Mouse (Mus musculus) heart, adult 8-10 months (tissue): ENCODE data around the gene Cblb. TPM values are rescaled to one million over a fixed set of nuclear protein-coding genes. Genes with fewer than 3 reads are reported as not detected.

Source experiments
- DNase-seq: peaks from one replicate; pipeline ENCODE4 v3.0.0; 2022; ENCODE audit warnings: low spot score
- total RNA-seq, 4 experiments: library from RNA; stranded (reverse); gene quantifications; 2 replicates each; pipeline ENCODE4 v1.2.4; 2022

Cblb gene
- total RNA-seq, result 10 to 100 TPM; 11.4 to 14.4 (median 12.7) TPM

GRCm38 (mm10) chr16:52031091-52031689 lies at the start of gene Cblb:
Cblb (plus strand) TSS chr16:52031225.
- DNase-seq, result peak; percentile 99

- peak; percentile 26 for DNase-seq
These were observed 45.6 kb upstream of the Cblb start for GRCm38 (mm10) chr16:51985436-51985835.

DNA sequence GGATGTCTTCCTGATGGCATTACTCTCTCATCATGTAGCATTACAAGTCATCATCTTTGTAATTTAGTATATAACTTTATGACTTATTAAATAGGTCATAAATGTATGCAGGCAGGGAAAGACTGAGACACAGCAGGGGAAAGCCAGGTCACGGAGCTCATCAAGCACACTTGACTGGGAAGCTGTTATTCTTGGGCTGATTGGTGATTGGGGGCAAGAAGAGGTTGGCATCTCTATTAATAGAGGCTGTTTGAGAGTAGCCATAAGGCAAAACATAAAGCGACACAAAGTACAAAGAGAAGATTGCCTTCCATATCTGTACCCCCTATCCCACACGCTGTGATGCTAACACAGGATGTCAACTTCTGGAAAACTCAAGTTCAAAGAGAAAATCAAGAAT lies 44.8 kb upstream of the Cblb start:
- DNase-seq, result no peak

DNA sequence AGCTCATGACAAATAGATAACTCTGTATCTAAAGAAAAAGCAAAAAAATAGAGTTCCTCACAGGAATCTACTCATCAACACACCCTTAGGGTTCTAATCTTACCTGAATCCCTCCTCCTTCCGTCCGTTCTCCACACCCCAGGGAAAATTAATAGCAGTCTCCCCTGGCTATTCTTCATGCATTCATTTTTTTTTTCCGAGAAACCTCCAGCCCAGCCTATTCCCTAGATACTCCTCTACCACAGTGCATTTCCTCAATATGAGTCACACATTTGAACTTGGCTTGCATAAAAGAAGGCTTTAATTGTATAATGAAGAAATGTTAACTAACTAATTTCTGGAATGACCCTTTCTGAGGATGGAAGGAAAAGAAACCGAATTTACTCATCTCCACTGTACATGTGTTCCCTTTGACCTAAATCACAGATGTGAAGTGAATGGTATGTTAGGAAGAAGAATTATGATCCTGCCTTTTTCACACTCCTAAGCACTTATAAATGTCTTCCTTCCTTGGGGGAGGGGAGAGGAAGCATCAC lies 43.9 kb upstream of the Cblb start:
- peak; percentile 15 for DNase-seq

- no peak for DNase-seq
These were observed 43.0 kb upstream of the Cblb start for GRCm38 (mm10) chr16:51988027-51988426.

DNA sequence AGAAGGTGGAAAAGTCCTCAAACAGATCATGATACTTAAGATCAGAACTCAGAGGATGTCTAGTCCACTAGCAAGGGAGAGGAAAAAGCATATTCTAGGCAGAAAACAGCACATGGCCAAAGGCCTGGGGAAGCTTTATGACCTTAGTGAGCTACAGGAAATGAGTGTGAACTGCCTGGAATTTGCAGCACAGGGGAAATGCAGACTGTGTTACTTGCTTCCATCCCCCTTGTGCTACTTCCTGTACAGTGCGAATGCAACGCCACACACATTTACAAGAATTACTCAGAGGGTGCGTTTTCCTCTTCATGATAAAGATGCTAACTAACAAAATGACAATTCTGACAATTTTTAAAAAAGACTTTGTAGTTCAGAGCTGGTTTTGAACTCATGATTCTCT lies 41.8 kb upstream of the Cblb start:
- DNase-seq, result no peak

DNA sequence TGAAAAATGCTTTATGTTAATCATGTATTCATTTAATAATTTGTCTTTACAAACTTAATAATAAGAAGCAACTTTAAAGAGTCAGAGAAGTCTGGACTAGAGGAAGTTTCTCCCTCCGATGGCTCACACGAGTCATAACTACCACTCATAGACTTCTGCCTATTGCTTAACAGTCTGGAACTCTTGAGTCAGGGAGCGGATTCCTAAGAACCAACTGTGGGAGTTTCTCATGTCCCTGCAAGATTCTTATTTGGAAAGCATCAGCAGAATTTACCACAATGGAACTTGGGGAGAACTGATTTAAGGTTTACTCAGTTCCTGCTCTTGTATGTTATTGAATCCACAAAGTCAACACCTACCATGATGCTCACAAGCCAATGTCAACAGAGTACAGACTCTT lies 31.0 kb upstream of the Cblb start:
- DNase-seq, result no peak

GRCm38 (mm10) chr16:52000801-52001200 lies 30.2 kb upstream of the Cblb start:
- no peak for DNase-seq

- no peak for DNase-seq
These were observed 24.0 kb upstream of the Cblb start for GRCm38 (mm10) chr16:52007006-52007405.

- DNase-seq, result no peak
These were observed 22.6 kb upstream of the Cblb start for GRCm38 (mm10) chr16:52008471-52008870.

- DNase-seq, result no peak
These were observed 21.6 kb upstream of the Cblb start for GRCm38 (mm10) chr16:52009421-52009820.

GRCm38 (mm10) chr16:52012984-52013383 lies 18.0 kb upstream of the Cblb start:
- no peak for DNase-seq

GRCm38 (mm10) chr16:52013812-52014211 lies 17.2 kb upstream of the Cblb start:
- DNase-seq, result no peak

DNA sequence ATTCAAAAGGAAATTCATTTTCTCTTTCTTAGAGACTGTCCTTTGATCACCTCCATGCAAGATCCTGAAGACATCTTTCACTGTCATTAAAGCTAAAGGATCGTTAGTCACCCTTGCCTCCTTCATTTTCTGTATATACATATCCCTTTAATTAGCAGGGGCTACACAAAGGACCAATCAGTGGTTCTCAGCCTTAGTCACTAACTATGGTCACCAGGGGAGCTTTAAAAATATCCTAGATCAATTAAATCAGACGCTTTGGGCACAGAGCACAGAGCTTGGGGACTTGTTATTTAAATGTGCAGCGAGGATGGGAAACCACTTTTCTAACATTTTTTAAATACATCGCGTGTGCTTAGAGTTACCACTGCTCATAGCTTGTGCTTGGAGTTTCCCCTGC lies 7.6 kb upstream of the Cblb start:
- no peak for DNase-seq

GRCm38 (mm10) chr16:52027326-52027725 lies 3.7 kb upstream of the Cblb start:
- DNase-seq, result no peak

DNA sequence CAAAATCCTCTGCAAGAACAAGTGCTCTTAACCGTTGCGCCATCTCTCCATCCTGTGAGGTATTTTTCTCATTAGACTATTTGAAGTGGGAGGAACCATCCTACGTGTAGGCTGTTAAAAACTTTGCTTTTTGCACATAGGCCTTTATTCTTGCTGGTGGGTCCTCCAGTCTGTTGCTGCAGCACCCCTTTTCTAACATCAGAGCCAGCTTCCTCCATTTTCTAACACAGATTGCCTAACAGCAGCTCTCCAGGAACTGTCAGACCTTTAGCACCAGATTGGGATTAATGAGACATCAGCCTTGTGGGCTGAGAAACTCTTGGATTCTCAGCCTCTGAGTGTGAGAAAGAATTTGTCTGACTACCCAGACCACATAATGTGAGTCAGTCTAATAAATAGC lies 2.0 kb upstream of the Cblb start:
- DNase-seq, result no peak

- DNase-seq, result peak; percentile 96
These were observed 757 bp downstream of the Cblb start for GRCm38 (mm10) chr16:52031712-52032251.

DNA sequence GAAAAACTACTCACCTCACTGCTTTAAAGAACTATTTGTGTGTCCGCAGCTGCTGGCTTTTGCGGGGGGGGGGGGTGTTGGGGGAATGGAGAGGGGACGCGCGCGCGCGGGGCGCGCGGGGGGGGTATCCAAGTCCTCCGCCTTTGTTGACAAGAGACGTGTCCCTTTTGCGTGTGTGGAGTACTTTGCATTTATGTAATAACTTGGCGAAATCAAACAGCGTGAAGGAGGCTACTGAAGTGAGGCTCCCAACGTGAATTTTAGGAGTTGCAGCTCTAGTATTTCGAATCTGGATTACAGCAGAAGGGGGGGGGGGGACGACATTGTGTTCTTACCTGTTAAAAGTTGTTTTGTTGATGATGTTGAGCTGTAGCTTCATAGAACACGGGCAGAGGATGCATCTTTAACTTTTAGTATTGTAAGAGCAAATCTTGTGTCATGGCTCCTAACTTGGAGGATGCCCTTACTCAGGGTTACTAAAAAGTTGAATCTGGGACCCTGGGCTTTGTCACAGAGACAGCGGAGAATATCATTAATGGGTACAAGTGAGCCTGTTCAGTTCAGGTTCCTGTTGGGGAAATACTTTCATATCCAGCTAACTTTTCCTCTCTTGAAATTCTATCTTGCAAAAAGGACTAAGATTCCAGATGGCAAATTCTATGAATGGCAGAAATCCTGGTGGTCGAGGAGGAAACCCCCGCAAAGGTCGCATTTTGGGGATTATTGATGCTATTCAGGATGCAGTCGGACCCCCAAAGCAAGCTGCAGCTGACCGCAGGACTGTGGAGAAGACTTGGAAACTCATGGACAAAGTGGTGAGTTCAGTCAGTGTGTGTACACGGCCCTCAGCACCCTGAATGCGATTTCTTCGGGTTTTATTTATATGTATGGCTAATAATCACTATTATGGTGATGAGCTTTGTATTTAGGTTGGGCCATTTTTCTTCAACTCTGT lies 1.6 kb downstream of the Cblb start:
- no peak for DNase-seq

DNA sequence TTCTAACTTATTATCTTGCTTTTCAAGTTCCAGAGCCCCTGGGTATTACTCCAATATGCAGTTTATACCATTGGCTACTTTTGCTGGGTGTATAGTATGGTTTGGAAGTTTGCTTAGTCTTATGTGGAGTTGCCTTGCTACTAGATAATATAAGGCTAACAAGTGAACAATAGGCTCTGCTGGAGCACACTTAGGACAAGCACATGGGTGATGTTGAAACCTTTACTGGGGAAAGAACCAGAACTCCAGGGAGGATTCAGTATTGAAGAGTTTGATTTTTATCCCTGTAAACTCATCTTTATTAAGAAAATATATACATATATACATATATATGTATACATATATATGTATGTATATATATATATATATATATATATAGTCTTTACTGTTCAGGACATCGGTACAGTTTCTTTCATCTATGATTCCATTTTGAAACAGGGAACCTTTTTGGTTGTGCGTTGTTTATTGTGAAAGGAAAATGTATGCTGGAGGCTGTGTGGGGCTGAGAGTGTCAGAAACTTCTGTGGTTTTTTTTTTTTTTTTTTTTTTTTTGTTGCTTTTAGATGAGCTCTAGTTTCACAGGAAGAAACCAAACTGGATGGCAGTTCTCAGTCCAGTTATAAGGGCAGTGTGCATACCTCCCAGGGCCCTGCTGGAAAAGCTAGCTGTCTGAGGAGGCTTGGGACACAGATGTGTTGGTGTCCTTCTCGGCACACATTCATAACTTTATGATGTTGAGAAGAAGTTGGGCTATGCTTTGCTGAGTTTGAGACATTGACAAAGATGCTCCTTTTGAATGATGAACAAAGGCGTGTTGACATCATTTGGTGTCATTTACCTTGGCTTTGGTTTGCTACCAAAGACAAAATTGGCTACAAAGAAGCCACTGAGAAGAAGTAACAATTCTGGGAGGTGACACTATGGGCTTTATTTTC lies 2.6 kb downstream of the Cblb start:
- no peak for DNase-seq

- peak; percentile 48 for DNase-seq
These were observed 3.3 kb downstream of the Cblb start for GRCm38 (mm10) chr16:52034356-52034755.

- no peak for DNase-seq
These were observed 5.3 kb downstream of the Cblb start for GRCm38 (mm10) chr16:52036295-52036694.
